Mouse (Mus musculus) liver, adult 2 months (tissue): ENCODE measurements at regions not wholly inside any gene's neighbourhood (a gene's known extent, or its start where the extent isn't known, plus 50 kb on each side); places are given as distances from the start of the nearest gene placed in this dataset.

Experiments
- CTCF ChIP-seq: fragments of 200-500 bp; IDR thresholded peaks from 2 replicates; pipeline ENCODE4 v1.5.1; 2011; ENCODE audit warnings: low read depth, low read length, control low read depth
- POLR2A ChIP-seq: fragments of 200-500 bp; IDR thresholded peaks from 2 replicates; pipeline ENCODE4 v1.6.1; 2011; ENCODE audit warnings: low read length, control low read depth; ENCODE audit not compliant: insufficient read depth; ENCODE audit errors: extremely low read depth

- no peak for TF ChIP-seq CTCF
- TF ChIP-seq POLR2A = no peak
Measured at GRCm38 (mm10) chr8:127769651-127770050, 588.8 kb upstream of the Nrp1 start.
